Mouse (Mus musculus): ENCODE data around the gene Samd4b.
"Not testable (repeated sequence)": the region's sequence is repeated elsewhere in the genome, so short reads cannot be mapped to it uniquely, and the experiment has no call there.

The Samd4b gene

GRCm38 (mm10) chr7:28561967-28562366 is 36.0 kb downstream of the Samd4b start:
- DNase-seq (ENCODE audit: low spot score) = no peak

GRCm38 (mm10) chr7:28560856-28561255 is 37.1 kb downstream of the Samd4b start:
- DNase-seq (ENCODE audit: low spot score) = no peak

GRCm38 (mm10) chr7:28558486-28558885 is 39.5 kb downstream of the Samd4b start:
- DNase-seq (ENCODE audit: low spot score) = peak; percentile 70

GRCm38 (mm10) chr7:28557708-28558107 is 40.2 kb downstream of the Samd4b start:
- no peak for DNase-seq (ENCODE audit: low spot score)

- DNase-seq (ENCODE audit: low spot score) = no peak
These were observed 40.9 kb downstream of the Samd4b start for GRCm38 (mm10) chr7:28557069-28557468.

- no peak for DNase-seq (ENCODE audit: low spot score)
These were observed 41.9 kb downstream of the Samd4b start for GRCm38 (mm10) chr7:28555939-28556535.

- peak; percentile 63 for DNase-seq (ENCODE audit: low spot score)
These were observed 44.9 kb downstream of the Samd4b start for GRCm38 (mm10) chr7:28553076-28553475.

- DNase-seq (ENCODE audit: low spot score) = no peak
These were observed 50.3 kb downstream of the Samd4b start for GRCm38 (mm10) chr7:28547628-28548027.

GRCm38 (mm10) chr7:28547154-28547553 is 50.8 kb downstream of the Samd4b start, which contains the start of gene Nccrp1:
Gene Nccrp1, minus strand, starts transcription at chr7:28547254.
- DNase-seq (ENCODE audit: low spot score) = no peak

GRCm38 (mm10) chr7:28546649-28547048 is 51.3 kb downstream of the Samd4b start:
- no peak for DNase-seq (ENCODE audit: low spot score)

- no peak for DNase-seq (ENCODE audit: low spot score)
These were observed 52.1 kb downstream of the Samd4b start for GRCm38 (mm10) chr7:28545891-28546210.

- DNase-seq (ENCODE audit: low spot score) = no peak
These were observed 52.7 kb downstream of the Samd4b start for GRCm38 (mm10) chr7:28545048-28545890.

GRCm38 (mm10) chr7:28544051-28544601 is 53.8 kb downstream of the Samd4b start:
- no peak for DNase-seq (ENCODE audit: low spot score)

- DNase-seq (ENCODE audit: low spot score) = no peak
These were observed 57.4 kb downstream of the Samd4b start, which contains the start of gene Sycn for GRCm38 (mm10) chr7:28540526-28540925. Gene Sycn, plus strand, starts transcription at chr7:28540885.

GRCm38 (mm10) chr7:28538886-28539285 is 59.1 kb downstream of the Samd4b start:
- DNase-seq (ENCODE audit: low spot score) = not testable (repeated sequence)

GRCm38 (mm10) chr7:28532005-28532404 is 65.9 kb downstream of the Samd4b start:
- DNase-seq (ENCODE audit: low spot score) = no peak

GRCm38 (mm10) chr7:28527922-28528719 is 69.8 kb downstream of the Samd4b start:
- DNase-seq (ENCODE audit: low spot score) = peak; percentile 87

GRCm38 (mm10) chr7:28522536-28522935 is 75.4 kb downstream of the Samd4b start, which contains the start of gene Ifnl3:
Gene Ifnl3, plus strand, starts transcription at chr7:28522836.
- DNase-seq (ENCODE audit: low spot score) = not testable (repeated sequence)

GRCm38 (mm10) chr7:28511441-28511840 is 86.5 kb downstream of the Samd4b start:
- no peak for DNase-seq (ENCODE audit: low spot score)

GRCm38 (mm10) chr7:28510405-28510974 is 87.5 kb downstream of the Samd4b start, which contains the start of gene Ifnl2:
Gene Ifnl2, minus strand, starts transcription at chr7:28510455.
- DNase-seq (ENCODE audit: low spot score) = not testable (repeated sequence)

- DNase-seq (ENCODE audit: low spot score) = not testable (repeated sequence)
These were observed 88.8 kb downstream of the Samd4b start for GRCm38 (mm10) chr7:28509121-28509520.

- DNase-seq (ENCODE audit: low spot score) = no peak
These were observed 92.4 kb downstream of the Samd4b start for GRCm38 (mm10) chr7:28505585-28505984.
